Mouse (Mus musculus): ENCODE measurements around the gene Prkce. TPM values are rescaled to one million over a fixed set of nuclear protein-coding genes. Genes with fewer than 3 reads are reported as not detected.

Gene Prkce
- total and polyA plus RNA-seq, 3 experiments = 6.1 to 27.3 (median 26.0) TPM

- H3K27ac ChIP-seq = no peak overlapping the region
- H3K4me3 ChIP-seq = no peak overlapping the region
- 75% methylated on average over 9 of the region's 9 CpGs for WGBS
- no peak overlapping the region for H3K9ac ChIP-seq (ENCODE audit: low read depth, low read length)
- H3K79me2 ChIP-seq (replicated peaks; ENCODE audit: control insufficient read depth, insufficient read depth, low read length) = no peaks in the 10 kb centered on the region
- peak; percentile 91 for TF ChIP-seq CTCF (IDR thresholded peaks at IDR 0.05)
- TF ChIP-seq POLR2A (IDR thresholded peaks at IDR 0.05; ENCODE audit: insufficient read depth, low read depth, low read length) = no peak
- H3K4me1 ChIP-seq (ENCODE audit: control insufficient read depth, insufficient read depth, low read length) = peaks cover 12% of the 10 kb centered on the region
- intact Hi-C loops (cut with DNase I) = loop anchor here (1.0 to 5.0 kb wide), 5 partner anchors 39 to 410 kb away; no protein-coding TSS in a partner anchor
- peaks cover 11% of the 10 kb centered on the region for H3K36me3 ChIP-seq (ENCODE audit: control insufficient read depth, insufficient read depth, low read length)
- no peaks in the 10 kb centered on the region for H3K27me3 ChIP-seq (ENCODE audit: control insufficient read depth, insufficient read depth, low read length)
- peak; percentile 47 to 51 for DNase-seq
These were observed 328.7 kb downstream of the Prkce start for GRCm38 (mm10) chr17:86496123-86496771.

GRCm38 (mm10) chr17:86497302-86497701 is 329.7 kb downstream of the Prkce start:
- Histone ChIP-seq H3K27me3 (ENCODE audit: control insufficient read depth, insufficient read depth, low read length) (no peaks in the 10 kb centered on the region), H3K4me3 (no peak overlapping the region), H3K4me1 (ENCODE audit: control insufficient read depth, insufficient read depth, low read length) (peaks cover 14% of the 10 kb centered on the region), H3K27ac (no peak overlapping the region), H3K79me2 (replicated peaks; ENCODE audit: control insufficient read depth, insufficient read depth, low read length) (no peaks in the 10 kb centered on the region), H3K36me3 (ENCODE audit: control insufficient read depth, insufficient read depth, low read length) (peaks cover 11% of the 10 kb centered on the region), H3K9ac (ENCODE audit: low read depth, low read length) (no peak overlapping the region)
- 94% methylated on average over 4 of the region's 4 CpGs for WGBS
- TF ChIP-seq EP300 (IDR thresholded peaks at IDR 0.05; ENCODE audit: insufficient read depth, low read depth, low read length) = no peak
- TF ChIP-seq POLR2A (IDR thresholded peaks at IDR 0.05; ENCODE audit: insufficient read depth, low read depth, low read length) = no peak
- no peak for TF ChIP-seq CTCF (IDR thresholded peaks at IDR 0.05)
- no peak for DNase-seq
- intact Hi-C loops (cut with DNase I) = loop anchor here (2.0 to 5.0 kb wide), 4 partner anchors 37 to 335 kb away; no protein-coding TSS in a partner anchor

DNA sequence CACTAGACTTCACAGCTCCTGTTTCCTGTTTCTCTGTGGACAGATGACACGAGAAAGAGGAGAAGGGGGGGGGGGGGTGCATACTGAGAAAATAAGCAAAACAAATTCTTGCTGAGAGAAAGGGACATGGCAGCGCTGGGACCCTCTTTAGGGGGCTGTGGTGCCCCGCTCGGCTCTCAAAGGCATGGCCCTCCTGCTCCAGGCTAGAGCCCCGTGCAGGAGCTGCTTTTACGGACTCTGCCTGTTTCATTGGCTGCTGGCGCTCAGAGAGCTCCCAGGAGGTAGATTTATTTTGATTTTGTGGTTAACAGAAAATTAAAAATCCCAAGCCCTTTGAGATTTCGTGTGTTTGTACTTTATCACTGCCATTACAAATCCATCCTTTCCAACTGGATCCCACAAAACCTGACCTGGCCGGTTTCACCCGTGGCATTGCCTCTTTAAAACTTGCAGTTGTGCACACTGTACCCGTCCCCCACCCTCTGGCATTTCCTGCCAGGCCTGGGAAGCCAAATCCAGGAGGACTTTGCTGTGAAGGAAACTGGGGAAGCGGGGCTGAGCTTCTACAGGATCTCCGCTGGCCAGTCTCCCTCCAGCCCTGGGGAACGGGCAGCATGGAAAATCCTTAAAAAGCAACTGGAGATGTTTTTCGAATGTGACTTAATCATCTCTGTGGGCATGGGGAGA is 331.9 kb downstream of the Prkce start:
- peak overlapping the region; percentile 87 for H3K27ac ChIP-seq
- H3K4me1 ChIP-seq (ENCODE audit: control insufficient read depth, insufficient read depth, low read length) = peaks cover 18% of the 10 kb centered on the region
- 0 out of 2 replicates have a peak, but pooled peaks have one; percentile 39 for TF ChIP-seq POLR2A (IDR thresholded peaks at IDR 0.05; ENCODE audit: insufficient read depth, low read depth, low read length)
- TF ChIP-seq EP300 (IDR thresholded peaks at IDR 0.05; ENCODE audit: insufficient read depth, low read depth, low read length) = 0 out of 2 replicates have a peak, but pooled peaks have one; percentile 78
- TF ChIP-seq CTCF (IDR thresholded peaks at IDR 0.05) = no peak
- H3K36me3 ChIP-seq (ENCODE audit: control insufficient read depth, insufficient read depth, low read length) = peaks cover 13% of the 10 kb centered on the region
- 37% methylated on average over 15 of the region's 15 CpGs for WGBS
- no peaks in the 10 kb centered on the region for H3K79me2 ChIP-seq (replicated peaks; ENCODE audit: control insufficient read depth, insufficient read depth, low read length)
- no peaks in the 10 kb centered on the region for H3K27me3 ChIP-seq (ENCODE audit: control insufficient read depth, insufficient read depth, low read length)
- H3K9ac ChIP-seq (ENCODE audit: low read depth, low read length) = peak overlapping the region; percentile 10
- no peak overlapping the region for H3K4me3 ChIP-seq
- DNase-seq = peak; percentile 69
- intact Hi-C loops (cut with DNase I) = loop anchor here (2.0 to 5.0 kb wide), 3 partner anchors 93 to 333 kb away; no protein-coding TSS in a partner anchor

DNA sequence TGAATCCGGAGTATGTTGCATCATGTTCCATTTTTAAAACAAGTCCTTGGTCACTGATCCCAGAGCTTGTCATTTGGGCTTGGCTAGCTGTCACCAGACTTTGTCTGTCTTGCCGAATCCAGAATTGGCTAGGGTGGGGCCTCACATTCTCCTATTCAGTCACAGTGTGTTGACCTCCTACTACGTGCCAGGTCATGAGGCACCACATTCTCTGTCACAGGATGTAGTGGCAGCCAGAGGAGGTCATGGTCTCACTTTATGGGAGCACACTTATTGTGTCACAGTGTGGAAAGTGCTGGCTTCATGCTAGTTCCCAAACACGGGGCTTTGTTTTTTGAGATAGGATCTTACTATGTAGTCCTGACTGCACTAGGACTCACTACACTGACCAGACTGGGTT is 333.8 kb downstream of the Prkce start:
- intact Hi-C loops (cut with DNase I) = no loop called here
- H3K27me3 ChIP-seq (ENCODE audit: control insufficient read depth, insufficient read depth, low read length) = no peaks in the 10 kb centered on the region
- 0 out of 2 replicates have a peak, but pooled peaks have one; percentile 26 for TF ChIP-seq EP300 (IDR thresholded peaks at IDR 0.05; ENCODE audit: insufficient read depth, low read depth, low read length)
- TF ChIP-seq CTCF (IDR thresholded peaks at IDR 0.05) = no peak
- H3K9ac ChIP-seq (ENCODE audit: low read depth, low read length) = no peak overlapping the region
- peaks cover 13% of the 10 kb centered on the region for H3K36me3 ChIP-seq (ENCODE audit: control insufficient read depth, insufficient read depth, low read length)
- H3K79me2 ChIP-seq (replicated peaks; ENCODE audit: control insufficient read depth, insufficient read depth, low read length) = no peaks in the 10 kb centered on the region
- 43% methylated on average over 4 of the region's 4 CpGs for whole genome bisulfite sequencing
- H3K27ac ChIP-seq = peak overlapping the region; percentile 87
- DNase-seq = no peak
- H3K4me3 ChIP-seq = no peak overlapping the region
- H3K4me1 ChIP-seq (ENCODE audit: control insufficient read depth, insufficient read depth, low read length) = peaks cover 24% of the 10 kb centered on the region

DNA sequence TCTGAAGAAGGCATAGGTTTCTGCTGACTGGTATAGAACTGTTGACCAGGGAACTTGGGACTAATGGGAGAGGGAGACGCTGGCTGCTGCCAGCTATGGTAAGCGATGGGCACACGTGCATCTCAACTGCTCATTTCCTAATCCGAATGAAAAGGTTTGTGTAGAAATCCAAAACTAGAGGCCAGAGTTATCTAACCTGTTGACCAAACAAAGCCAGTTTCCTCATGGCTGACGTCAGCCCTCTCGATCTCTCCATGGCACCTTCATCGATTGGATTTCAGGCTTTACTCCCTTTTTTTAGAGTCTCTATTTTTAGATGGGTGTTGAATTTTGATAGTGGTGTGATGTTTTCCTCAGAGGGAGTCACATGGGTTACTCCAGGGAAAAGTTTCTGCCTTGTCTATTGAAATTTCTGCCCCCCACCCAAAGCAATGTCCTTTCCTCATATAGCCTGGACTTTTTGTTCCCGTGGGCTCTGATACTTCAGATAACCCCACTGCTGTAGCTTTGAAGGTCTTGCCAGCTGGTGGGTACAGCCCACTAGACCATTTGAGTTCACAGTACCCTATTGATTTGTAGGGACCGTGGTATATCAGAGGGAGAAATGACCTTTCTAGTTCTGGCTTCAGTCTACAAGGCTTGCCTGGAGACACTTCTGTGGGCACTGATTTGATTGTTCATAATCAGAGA is 335.8 kb downstream of the Prkce start:
- Histone ChIP-seq H3K9ac (ENCODE audit: low read depth, low read length) (no peak overlapping the region), H3K4me3 (no peak overlapping the region), H3K36me3 (ENCODE audit: control insufficient read depth, insufficient read depth, low read length) (peaks cover 13% of the 10 kb centered on the region), H3K27ac (no peak overlapping the region), H3K4me1 (ENCODE audit: control insufficient read depth, insufficient read depth, low read length) (peaks cover 33% of the 10 kb centered on the region), H3K79me2 (replicated peaks; ENCODE audit: control insufficient read depth, insufficient read depth, low read length) (no peaks in the 10 kb centered on the region), H3K27me3 (ENCODE audit: control insufficient read depth, insufficient read depth, low read length) (no peaks in the 10 kb centered on the region)
- 80% methylated on average over 9 of the region's 9 CpGs for WGBS
- no peak for DNase-seq
- intact Hi-C loops (cut with DNase I) = no loop called here
- no peak for TF ChIP-seq CTCF (IDR thresholded peaks at IDR 0.05)
- no peak for TF ChIP-seq EP300 (IDR thresholded peaks at IDR 0.05; ENCODE audit: insufficient read depth, low read depth, low read length)
- no peak for TF ChIP-seq POLR2A (IDR thresholded peaks at IDR 0.05; ENCODE audit: insufficient read depth, low read depth, low read length)
